Mouse (Mus musculus) megakaryocyte, embryonic 14.5 days (primary cell): ENCODE results near the gene Nlrp9b. TPM values are rescaled to one million over a fixed set of nuclear protein-coding genes. Genes with fewer than 3 reads are reported as not detected.
A peak's percentile ranks its signal among the peaks of the same experiment; 100 is the strongest.
"Not testable (repeated sequence)": the region's sequence is repeated elsewhere in the genome, so short reads cannot be mapped to it uniquely, and the experiment has no call there.

Source experiments
- H3K27me3 ChIP-seq: replicated peaks from 2 replicates; pipeline ENCODE3; 2012; ENCODE audit warnings: inconsistent platforms
- H3K36me3 ChIP-seq: replicated peaks from 2 replicates; pipeline ENCODE3; 2012; ENCODE audit warnings: low read length, inconsistent platforms, mixed read lengths
- H3K4me1 ChIP-seq: 2 replicates; pipeline ENCODE4 v1.6.1; 2012; ENCODE audit warnings: inconsistent platforms
- H3K4me3 ChIP-seq: replicated peaks from 2 replicates; pipeline ENCODE3; 2012; ENCODE audit warnings: moderate library complexity, mild to moderate bottlenecking, inconsistent platforms
- H3K9me3 ChIP-seq: 2 replicates; pipeline ENCODE4 v1.6.1; 2012; ENCODE audit warnings: inconsistent platforms
- FLI1 ChIP-seq: IDR thresholded peaks from 2 replicates; pipeline ENCODE4 v1.6.1; 2012; ENCODE audit warnings: low read length, inconsistent platforms, mixed read lengths
- GATA1 ChIP-seq: IDR thresholded peaks from 3 replicates; pipeline ENCODE4 v1.6.1; 2012; ENCODE audit warnings: mixed read lengths, low read length, inconsistent platforms, borderline replicate concordance
- polyA plus RNA-seq: library from polyadenylated mRNA; stranded (reverse); fragments of >175 nt; gene quantifications from 2 replicates; pipeline ENCODE4 v1.2.3, GENCODE M21; 2012; ENCODE audit warnings: low replicate concordance; ENCODE audit not compliant: insufficient read depth

Gene Nlrp9b
- polyA plus RNA-seq, 1 experiment, result not detected

DNA sequence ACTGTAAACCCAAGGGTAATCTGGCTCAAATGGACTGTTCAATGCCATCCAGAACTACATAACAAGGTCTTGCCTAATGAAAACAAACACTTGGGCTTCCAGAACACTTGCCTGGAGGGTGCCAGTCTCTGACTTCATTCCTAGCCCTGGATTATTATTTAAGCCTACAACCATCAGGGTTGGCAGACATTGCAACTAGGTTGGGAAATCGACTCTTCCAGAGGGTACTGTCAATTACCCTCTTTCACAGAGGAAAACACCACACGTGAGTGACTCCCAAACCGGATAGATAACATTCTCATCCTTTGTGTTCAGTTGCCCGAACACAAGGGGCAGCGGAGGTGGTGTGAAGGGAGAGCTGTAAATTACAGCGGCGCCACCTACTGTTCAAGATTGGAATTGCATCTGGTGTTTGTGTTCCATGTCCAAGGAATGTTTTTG is 34.9 kb upstream of the Nlrp9b start:
- no peak for TF ChIP-seq GATA1
- no peak for TF ChIP-seq FLI1
- no peak overlapping the region for H3K4me3 ChIP-seq

GRCm38 (mm10) chr7:19962423-19962822 is 28.8 kb upstream of the Nlrp9b start:
- TF ChIP-seq FLI1 (no peak), GATA1 (no peak)
- peaks cover 6% of the 10 kb centered on the region for H3K27me3 ChIP-seq
- no peaks in the 10 kb centered on the region for H3K36me3 ChIP-seq
- H3K9me3 ChIP-seq, result peaks cover 6% of the 10 kb centered on the region; the same call in 1 of the 2 replicates
- H3K4me1 ChIP-seq, result no peaks in the 10 kb centered on the region
- H3K4me3 ChIP-seq, result no peak overlapping the region

More for the DNA sequence above, 34.9 kb upstream of the Nlrp9b start:
- Histone ChIP-seq H3K36me3 (no peaks in the 10 kb centered on the region), H3K4me1 (peaks cover 6% of the 10 kb centered on the region; the same call in 1 of the 2 replicates), H3K9me3 (no peaks in the 10 kb centered on the region), H3K27me3 (peaks cover 6% of the 10 kb centered on the region)

DNA sequence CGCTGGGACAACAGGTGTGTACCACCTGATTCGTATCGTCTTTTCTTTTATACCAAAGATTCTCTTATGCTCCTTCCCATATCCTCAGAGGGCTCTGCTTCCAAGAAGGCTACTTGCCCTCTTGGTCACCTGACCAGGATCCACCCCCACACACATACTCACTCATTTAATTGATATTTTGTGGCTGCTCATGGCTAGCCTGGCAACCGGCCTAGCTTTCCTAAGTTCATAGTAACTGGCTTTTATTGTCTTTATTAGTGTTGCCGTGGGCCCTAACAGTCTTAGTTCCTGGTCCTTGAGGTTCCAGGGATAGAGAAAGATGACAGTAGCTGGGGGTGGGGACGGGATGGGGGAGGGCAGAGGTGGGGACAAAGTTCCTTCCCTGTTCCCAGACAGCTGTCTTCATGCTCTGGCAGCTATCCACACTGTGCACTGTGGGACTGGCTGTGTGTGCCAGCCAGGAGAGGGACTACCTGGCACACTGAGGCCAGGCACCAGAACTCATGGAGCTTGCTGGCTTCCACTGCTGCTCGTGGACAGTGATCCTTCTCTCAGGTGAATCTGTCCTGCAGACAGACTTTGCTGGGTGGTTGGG is 26.2 kb upstream of the Nlrp9b start, which contains the start of gene Ceacam20:
TSS of gene Ceacam20 (plus strand) at position 428 of the 595 bp plus-strand sequence.
- peaks cover 16% of the 10 kb centered on the region for H3K9me3 ChIP-seq
- no peaks in the 10 kb centered on the region for H3K4me1 ChIP-seq
- no peaks in the 10 kb centered on the region for H3K36me3 ChIP-seq
- H3K27me3 ChIP-seq, result peaks cover 9% of the 10 kb centered on the region
- H3K4me3 ChIP-seq, result no peak within 1 kb of the TSS
- no peak for TF ChIP-seq FLI1
- TF ChIP-seq GATA1, result no peak

DNA sequence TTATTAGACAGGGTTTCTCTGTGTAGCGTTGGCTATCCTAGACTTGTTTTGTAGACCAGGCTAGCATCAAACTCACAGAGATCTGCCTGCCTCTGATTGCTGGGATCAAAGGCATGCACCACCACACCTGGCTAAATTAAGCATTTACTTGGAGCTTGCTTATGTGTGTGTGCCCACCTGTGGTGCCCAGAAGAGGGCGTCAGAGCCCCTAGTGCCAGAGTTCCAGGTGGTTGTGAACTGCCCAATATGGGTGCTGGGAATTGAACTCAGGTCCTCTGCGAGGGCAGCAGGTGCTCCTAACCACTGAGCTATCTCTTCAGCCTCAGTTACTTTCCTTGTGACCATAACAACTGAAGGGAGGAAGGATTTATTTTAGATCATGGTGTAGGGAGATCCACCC is 22.2 kb upstream of the Nlrp9b start:
- H3K4me1 ChIP-seq, result no peaks in the 10 kb centered on the region
- H3K36me3 ChIP-seq, result no peaks in the 10 kb centered on the region
- peaks cover 18% of the 10 kb centered on the region for H3K9me3 ChIP-seq
- peaks cover 2% of the 10 kb centered on the region for H3K27me3 ChIP-seq
- no peak overlapping the region for H3K4me3 ChIP-seq
- TF ChIP-seq GATA1, result no peak

DNA sequence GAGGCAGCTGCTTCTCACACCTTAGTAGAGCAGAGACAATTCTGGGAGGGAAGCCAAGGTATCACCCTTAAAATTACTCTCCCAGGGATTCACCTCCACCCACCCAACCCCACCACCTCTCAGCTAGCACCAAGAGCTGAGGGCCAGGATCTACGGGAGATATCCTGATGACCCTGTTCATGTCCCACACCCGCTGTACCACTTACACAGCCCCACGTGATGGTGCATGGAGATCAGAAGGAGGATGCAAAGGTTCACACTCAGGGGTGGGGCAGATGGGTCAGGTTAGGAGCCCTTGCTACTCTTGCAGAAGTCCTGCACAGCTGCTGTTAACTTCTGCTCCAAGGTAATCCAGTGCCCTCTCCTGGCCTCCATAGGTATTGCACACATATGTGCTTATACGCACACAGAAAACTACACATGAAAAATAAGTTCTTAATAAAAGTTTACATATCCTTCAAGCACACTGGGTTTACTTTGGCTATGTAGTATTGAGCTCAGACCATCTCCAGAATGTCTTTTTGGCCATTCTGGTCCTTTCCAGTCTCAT is 21.6 kb upstream of the Nlrp9b start:
- Histone ChIP-seq H3K9me3 (peaks cover 18% of the 10 kb centered on the region), H3K36me3 (no peaks in the 10 kb centered on the region), H3K4me1 (no peaks in the 10 kb centered on the region), H3K27me3 (peaks cover 2% of the 10 kb centered on the region), H3K4me3 (no peak overlapping the region)
- TF ChIP-seq GATA1 (no peak), FLI1 (no peak)

- peak overlapping the region; percentile 23 for H3K4me3 ChIP-seq
- no peaks in the 10 kb centered on the region for H3K36me3 ChIP-seq
- peaks cover 2% of the 10 kb centered on the region for H3K27me3 ChIP-seq
- peaks cover 18% of the 10 kb centered on the region for H3K9me3 ChIP-seq
- TF ChIP-seq GATA1 (no peak), FLI1 (no peak)
- H3K4me1 ChIP-seq, result no peaks in the 10 kb centered on the region
These were observed 21.1 kb upstream of the Nlrp9b start for GRCm38 (mm10) chr7:19970196-19970595.

DNA sequence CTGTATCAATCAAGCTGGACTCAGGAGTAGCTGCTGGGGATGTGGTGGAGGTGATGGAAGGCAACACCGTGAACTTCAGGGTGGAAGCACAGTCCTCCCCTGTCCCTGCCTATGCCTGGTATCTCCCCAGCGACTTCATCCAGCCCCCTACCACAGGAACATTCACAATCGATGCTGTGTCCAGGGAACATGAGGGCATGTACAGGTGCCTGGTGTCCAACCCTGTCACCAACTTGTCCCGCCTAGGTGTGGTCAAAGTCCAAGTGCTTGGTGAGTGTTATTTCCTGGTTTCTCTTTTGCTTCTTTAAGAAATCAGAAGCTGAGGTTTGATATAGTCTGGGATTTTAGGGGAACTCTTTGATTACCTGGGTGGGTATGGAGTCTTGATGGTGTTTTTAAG is 19.7 kb upstream of the Nlrp9b start:
- no peaks in the 10 kb centered on the region for H3K4me1 ChIP-seq
- peaks cover 18% of the 10 kb centered on the region for H3K9me3 ChIP-seq
- H3K36me3 ChIP-seq, result no peaks in the 10 kb centered on the region
- TF ChIP-seq FLI1, result no peak
- no peak for TF ChIP-seq GATA1
- peak overlapping the region; percentile 33 for H3K4me3 ChIP-seq
- peaks cover 2% of the 10 kb centered on the region for H3K27me3 ChIP-seq

DNA sequence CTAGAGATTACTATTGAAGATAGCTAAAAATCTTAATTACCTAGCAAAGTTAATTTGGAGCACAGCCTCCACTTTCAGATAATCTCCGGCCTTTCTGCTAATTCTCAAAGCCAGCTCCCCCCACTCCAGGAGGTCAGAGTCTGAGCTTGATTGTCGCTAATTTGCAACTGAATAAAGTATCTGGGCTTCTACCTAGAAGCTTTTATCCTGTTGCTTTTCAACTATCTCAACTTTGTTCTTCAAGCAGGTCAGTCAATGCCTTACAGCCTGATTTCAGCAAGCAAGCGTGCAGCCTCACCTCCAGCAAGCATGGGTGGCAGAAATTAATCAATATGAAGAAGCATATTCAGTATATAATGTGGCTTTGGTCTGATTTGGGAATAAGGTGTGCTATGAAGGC is 5.5 kb downstream of the Nlrp9b start:
- not testable (repeated sequence) for H3K36me3 ChIP-seq, H3K4me1 ChIP-seq, H3K9me3 ChIP-seq, H3K4me3 ChIP-seq, H3K27me3 ChIP-seq

DNA sequence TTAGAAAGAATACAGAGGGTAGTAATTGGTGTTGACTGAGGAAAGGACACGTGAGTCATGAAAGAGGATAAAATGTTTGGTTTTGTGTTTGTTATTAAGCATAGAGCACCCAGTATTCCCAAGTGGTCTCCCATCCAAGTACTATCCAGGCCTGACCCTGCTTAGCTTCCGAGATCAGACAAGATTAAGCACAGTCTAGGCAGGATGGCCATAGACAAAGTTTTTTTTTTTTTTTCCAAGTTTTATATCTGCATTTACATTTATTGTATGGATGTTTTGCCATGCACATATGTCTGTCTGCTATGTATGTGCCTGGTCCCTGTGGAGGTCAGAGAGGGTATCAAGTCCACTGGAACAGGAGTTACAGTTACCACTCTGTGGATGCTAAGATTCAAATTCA is 18.7 kb downstream of the Nlrp9b start:
- no peak overlapping the region for H3K4me3 ChIP-seq
- H3K27me3 ChIP-seq, result no peaks in the 10 kb centered on the region
- no peaks in the 10 kb centered on the region for H3K9me3 ChIP-seq
- TF ChIP-seq FLI1, result no peak
- no peak for TF ChIP-seq GATA1
- no peaks in the 10 kb centered on the region for H3K36me3 ChIP-seq
- no peaks in the 10 kb centered on the region for H3K4me1 ChIP-seq

DNA sequence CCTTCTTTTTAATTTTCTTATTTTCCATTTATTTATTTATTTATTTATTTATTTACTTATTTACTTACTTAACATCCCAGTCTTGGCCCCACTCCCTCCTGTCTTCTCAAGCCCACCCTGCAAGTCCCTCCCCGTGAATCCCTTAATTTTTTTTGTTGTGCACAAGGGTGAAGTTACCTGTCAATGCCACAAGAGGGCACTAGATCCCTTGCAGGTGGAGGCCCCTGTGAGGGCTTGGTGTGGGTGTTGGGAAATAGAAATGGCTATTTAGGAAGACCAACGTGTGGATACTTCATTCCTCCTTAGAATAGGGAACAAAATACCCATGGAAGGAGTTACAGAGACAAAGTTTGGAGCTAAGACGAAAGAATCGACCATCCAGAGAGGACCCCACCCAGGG is 72.8 kb downstream of the Nlrp9b start:
- not testable (repeated sequence) for H3K4me1 ChIP-seq, H3K36me3 ChIP-seq, H3K9me3 ChIP-seq, H3K27me3 ChIP-seq, H3K4me3 ChIP-seq

GRCm38 (mm10) chr7:20078118-20078517 is 86.9 kb downstream of the Nlrp9b start:
- H3K36me3 ChIP-seq, H3K4me1 ChIP-seq, H3K4me3 ChIP-seq, H3K27me3 ChIP-seq, H3K9me3 ChIP-seq: not testable (repeated sequence)

- not testable (repeated sequence) for H3K4me3 ChIP-seq, H3K9me3 ChIP-seq, H3K4me1 ChIP-seq, H3K36me3 ChIP-seq, H3K27me3 ChIP-seq
These were observed 108.1 kb downstream of the Nlrp9b start, which contains the start of gene Vmn1r91 for GRCm38 (mm10) chr7:20099380-20099779. TSS of gene Vmn1r91 (plus strand) at chr7:20099680.

GRCm38 (mm10) chr7:20122479-20122878 is 131.2 kb downstream of the Nlrp9b start, which contains the start of gene Gm16442:
TSS of gene Gm16442 (minus strand) at chr7:20122579.
- not testable (repeated sequence) for H3K27me3 ChIP-seq, H3K36me3 ChIP-seq, H3K4me1 ChIP-seq, H3K4me3 ChIP-seq, H3K9me3 ChIP-seq
